Mouse (Mus musculus): ENCODE measurements around the gene Nck1.
A peak's percentile ranks its signal among the peaks of the same experiment; 100 is the strongest.

Gene Nck1

DNA sequence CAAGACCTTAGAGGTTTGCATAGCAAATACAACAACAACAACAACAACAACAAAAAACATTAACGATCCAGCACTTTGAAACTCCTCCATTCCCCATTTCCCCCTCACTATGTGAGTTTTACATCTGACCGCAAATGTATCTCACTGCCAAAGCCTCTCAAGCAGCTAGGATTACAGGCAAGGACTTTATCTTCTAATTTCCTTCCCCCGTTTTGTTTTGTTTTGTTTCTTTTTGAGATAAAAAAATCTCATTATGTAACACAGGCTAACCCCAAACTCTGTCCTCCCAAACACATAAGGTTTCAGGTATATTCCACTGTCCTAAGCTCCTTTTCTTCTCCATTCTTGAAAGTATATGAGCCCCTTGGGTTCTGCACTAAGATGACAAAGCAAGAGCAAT, 11.2 kb downstream of the Nck1 start:
- no peak for DNase-seq

DNA sequence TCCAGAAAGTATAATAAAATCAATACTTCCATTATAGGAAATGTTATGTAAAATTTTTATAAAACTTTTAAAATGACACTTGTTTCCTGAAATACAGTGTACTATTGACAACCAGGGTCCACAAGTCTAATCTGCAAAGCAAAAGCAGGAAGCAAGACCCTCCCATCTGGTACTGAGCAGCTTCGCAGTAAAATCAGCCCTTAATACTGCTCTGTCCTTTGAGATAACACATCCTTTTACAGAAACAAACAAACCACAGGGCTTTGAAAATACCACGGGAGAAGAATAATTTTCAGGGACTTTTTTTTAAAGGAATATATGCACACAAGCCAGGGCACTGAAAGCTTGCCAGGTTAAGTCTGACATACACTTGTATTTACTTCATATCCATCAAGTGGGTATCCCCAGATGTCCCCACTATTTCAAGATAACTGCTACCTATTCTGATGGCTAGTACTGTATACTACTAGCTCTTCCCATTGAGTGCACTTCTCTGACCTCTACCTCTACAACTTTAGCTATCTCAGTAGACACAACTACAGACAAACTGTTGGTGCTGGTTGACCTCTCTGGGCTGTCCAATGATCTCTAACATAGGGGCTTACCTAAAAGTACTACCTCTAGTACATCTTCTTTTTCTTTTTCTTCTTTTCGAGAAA, 13.0 kb downstream of the Nck1 start:
- DNase-seq: no peak

DNA sequence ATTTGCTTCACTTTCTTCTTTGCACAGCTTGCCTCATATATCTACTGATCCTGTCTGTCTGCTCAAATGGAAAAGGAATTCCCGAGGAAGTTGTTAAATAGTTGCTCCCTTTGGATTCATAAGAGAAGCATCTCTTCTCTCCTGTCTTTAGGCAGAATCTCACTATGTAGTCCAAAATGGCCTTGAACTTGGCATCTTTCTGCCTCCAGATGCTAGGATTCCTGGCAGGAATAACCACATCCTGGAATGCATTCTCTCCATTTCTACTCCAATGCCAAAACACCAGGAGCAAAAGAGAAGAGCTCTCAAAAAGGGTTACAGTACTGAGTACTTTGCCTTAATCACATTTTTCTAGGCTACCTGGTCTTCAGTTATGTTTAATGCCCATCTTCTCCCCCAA, 14.6 kb downstream of the Nck1 start:
- no peak for DNase-seq

DNA sequence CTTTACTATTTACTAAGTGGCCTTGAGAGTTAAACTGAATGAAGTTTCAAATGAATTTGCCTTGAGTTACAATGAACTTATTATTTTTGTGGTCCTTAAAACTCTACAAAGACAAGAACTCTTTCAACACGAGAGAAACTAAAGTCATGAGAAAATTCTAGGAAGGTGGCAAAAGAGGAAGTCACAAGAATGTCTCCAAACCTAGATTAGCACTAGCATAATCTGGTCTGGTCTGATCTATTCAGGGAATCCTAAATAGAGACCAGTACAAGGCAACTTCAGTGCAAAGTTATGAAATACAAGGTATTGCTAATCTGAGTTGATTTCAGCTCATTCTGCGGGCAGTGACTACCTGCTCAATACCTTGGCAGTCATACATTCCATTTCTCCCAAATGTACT, 20.7 kb downstream of the Nck1 start:
- DNase-seq: no peak

DNA sequence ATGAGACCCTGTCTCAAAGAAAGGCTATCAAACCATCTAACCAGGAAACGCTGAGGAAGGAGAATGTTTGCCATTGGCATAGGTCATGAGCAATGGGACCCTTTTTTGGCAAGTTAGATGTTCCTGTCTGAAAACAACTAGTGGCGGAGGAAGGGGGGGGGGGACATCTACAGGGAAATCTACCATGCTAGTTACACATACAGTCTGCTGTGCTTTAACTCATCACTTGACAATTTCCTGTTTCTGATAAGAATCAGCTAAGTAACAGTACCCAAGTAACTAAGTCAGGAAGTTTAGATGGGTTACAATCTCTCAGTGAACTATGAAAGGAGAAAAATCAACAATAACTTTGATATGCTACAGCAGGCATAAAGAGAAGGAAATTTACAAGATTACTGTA, 23.9 kb downstream of the Nck1 start:
- no peak for DNase-seq

DNA sequence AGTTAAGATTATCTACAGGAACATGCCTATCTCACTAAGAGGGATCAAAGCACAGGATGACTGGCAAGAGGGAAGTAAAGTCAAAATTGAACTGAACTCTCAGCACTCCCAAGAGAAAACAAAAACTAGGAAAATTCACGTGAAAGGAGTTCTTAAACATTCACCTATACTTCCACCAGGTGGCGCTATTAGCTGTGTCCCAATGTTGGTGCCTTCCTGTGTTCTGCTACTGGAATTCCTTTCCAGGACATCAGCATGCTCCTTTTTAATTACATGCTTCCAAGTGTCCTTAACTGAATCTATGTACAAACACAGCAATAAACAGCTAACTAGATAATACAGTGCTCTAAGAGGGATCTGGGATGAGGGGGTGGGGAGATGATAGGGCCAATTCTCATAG, 25.3 kb downstream of the Nck1 start:
- DNase-seq: peak; percentile 83

DNA sequence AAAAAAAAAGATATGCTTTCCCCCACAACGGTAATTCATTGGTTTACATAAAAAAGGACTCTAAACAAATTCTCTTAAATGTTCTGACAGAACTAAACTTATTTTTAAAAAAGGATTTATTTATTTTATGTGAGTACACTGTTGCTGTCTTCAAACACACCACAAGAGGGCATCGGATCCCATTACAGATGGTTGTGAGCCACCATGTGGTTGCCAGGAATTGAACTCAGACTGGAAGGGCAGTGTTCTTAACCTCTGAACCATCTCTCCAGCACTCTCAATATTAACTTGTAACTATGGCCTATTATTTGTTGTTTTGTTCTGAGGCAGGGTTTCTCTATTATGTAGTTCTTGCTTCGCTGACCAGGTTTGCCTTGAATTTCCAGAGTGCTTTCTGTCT, 25.9 kb downstream of the Nck1 start:
- DNase-seq: peak; percentile 53

DNA sequence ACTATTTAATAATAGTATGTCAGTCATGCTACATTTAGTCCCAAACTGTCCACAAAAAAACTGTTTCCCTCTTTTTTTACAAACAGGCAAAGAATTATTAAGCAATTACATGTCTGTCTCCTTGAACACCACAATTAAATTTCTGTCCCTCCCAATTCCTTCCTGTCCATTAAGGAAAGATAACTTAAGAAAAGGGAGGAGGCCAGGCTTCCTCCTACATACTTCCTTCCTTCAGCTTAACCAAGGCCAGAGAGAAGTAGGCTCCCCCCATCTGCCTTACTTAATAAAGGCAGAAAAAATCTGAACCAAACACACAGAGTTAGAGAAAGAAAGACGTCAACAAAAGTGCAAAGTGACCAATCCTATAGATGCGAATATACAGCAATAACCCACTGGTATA, 38.4 kb downstream of the Nck1 start:
- no peak for DNase-seq

DNA sequence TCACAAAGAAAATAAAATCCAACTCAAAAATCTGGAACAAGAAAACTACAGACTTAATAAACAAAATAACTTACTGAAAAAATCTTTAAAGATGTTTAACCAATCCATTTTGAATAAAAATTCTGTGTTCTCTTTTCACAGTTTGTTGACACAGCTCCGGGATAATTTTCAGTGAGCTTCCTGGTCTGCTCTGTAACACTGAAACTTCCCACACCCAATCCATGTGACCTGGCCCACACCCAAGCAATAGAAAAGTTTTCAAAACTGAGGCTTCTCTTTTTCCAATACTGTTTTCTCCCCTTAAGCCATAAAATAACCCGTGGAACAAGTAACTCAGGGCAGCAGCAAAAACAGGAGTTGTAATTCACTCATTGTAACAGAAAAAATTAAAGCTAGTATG, 39.3 kb downstream of the Nck1 start:
- DNase-seq: no peak

DNA sequence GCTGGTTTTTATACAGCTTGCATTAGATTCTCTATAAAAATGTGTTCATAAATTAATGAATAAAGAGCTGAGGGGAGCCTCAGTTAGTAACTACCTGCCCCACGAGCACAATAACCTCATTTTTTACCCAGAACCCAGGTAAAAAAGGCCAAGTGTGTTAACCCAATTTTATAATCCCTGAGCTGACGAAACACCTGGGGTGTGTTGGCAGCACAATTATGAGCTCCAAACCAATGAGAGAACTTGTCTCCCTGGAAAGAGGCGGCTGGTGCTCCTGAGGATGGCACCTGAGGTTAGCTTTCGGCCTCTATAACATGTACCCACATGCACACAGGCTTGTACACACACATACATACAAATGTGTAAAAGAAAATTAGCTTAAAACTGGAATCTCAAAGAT, 40.4 kb downstream of the Nck1 start:
- DNase-seq: peak; percentile 58

DNA sequence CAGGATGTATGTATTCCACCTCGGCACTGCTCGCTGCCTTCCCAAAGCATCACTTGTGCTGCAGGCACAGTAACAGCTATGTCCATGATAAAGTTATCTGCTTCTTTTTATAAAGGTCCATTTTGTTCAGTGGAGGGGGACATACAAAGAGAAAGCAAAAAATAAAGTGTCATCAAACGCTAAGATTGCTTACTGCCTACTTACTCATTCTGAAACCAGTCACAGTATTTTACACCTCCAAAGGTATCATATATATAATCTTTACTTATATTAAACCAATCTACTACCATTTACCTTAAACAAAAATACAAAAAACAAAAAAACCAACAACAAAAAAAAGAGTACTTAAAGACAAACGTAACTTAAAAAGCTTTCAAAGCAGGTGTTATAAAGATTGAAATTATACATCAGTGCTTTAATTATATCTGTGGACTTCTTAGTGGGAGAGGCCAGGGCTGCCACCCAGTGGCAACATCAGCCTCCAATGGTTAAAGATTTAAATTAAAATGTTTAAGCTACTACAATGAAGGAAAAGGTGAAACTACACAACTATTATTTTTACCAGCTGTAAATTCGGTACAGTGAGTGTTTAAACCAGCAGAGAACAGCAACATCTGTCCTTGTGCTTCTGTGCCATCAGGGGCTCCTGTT, 52.2 kb downstream of the Nck1 start:
- DNase-seq: no peak

DNA sequence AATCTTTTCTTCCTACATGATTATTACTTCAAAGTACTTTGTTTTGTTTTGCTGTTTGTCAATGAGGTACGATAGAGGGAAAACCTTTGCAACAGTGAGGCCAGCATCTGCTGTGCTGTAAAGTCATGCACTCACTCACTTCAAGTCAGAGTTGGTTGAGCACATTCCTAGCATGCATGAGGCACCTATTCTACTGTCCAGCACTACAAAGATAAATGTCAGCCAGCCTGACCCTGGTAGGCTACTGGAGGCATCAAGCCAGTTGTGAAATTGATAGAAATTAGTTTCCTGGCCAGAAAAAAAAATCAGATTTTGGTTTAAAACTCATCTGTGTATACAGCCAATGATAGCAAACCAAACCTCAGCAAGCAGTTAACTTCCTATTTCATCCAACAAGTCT, 54.5 kb downstream of the Nck1 start:
- DNase-seq: no peak

DNA sequence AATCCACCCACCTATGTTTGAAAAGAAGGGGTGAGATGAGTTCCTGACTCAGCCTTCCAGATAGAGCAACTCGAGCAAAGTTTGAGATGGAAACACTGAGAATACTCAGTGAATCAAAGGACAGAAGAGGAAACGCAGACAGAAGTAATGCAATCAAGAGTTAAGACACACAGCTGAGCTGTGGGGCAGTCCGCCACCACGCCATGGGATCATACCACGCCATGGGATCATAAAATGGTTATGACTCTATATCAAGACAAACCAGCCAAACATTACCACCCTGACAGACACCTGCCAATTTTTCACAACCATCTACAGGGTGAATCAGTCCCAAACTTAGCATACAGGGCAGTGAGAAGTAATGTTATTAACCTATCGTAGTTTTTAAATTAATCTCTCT, 57.0 kb downstream of the Nck1 start:
- DNase-seq: no peak

DNA sequence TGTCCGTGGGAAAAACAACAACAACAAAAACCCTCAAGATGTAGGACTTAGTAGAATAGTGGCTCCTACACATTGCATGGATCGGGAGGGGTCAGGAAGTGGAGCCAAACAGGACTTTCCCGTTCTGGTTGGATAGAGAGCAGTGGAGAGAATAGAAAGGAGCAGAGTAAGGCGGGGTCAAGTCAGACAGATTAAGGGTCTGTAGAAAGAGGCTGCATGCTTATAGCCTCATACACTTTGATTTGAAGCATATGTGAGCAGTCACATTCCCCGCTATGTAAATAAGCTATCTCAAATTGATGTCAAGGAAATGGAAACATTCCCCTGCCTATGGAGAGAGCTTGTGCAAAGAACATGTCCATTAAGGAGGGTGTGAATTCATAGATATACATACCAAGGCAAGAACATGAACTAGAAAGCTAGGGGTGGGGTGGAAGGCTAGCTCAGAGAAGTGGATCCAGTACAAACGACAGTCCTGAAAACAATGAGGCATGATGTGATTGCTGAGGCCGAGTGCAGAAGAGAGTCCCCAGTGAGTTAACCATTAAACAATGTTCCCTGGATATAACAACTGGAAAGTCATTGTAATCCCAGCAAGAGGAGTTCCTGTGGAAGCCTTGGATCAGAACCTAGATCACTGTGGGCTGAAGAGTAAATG, 57.7 kb downstream of the Nck1 start:
- no peak for DNase-seq

DNA sequence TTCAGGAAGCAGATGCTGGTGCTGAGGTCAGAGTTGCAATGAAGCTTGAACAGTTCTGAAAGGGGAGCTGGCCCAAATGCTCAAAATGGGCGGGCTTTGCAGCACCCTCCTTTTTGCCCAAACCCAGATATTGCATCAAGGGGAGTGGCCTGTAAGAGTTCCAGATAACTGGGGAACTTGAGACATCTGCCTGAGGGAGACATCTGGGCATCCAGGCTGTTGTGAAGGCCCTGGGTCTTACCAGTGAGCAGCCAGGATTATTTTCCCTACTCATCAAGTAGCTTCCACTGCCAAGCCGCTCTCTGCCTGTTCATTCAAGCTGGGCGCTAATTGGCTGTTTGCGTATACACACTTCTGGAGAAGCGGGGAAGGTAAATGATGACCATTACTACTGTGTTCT, 59.5 kb downstream of the Nck1 start, which contains the start of gene Il20rb:
Gene Il20rb (minus strand): TSS at position 358 of the 400 bp plus-strand sequence.
- no peak for DNase-seq

DNA sequence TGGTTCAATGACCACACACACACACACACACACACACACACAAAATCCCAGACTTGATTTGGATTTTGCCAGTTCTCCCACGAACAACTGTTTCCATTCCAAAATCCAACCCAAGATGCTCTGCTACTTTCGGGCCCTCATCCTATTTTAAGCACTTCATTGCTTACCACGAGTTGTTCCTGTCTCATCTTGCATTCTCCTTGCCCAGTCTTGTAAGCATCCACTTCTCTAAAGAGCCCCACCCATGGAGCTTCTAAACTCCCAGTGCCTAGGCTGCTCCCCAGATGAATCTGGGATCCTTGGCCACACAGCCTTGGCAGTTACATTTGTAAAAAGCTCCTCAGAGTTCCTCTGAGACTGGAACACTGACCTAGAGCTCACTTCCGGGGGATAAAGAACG, 62.6 kb downstream of the Nck1 start:
- DNase-seq: no peak

DNA sequence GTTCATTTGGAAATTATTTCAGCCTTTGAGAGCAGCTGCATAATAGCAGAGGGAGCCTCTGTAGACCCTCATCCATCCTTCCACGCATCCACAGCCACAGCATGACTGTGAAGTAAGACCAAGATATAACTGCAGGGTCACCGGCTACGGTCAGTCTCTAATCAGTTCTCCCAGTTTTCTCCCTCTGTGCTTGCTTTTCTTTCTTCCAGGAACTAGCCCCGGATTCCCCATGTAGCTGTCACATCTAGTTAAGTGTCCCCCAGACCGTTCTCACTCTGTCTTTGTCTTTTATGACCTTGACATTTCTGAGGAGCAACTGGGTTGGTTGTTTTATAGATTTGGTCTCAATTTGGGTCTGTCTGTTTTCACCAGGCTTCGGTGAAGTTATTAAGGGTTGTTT, 64.3 kb downstream of the Nck1 start:
- DNase-seq: no peak

DNA sequence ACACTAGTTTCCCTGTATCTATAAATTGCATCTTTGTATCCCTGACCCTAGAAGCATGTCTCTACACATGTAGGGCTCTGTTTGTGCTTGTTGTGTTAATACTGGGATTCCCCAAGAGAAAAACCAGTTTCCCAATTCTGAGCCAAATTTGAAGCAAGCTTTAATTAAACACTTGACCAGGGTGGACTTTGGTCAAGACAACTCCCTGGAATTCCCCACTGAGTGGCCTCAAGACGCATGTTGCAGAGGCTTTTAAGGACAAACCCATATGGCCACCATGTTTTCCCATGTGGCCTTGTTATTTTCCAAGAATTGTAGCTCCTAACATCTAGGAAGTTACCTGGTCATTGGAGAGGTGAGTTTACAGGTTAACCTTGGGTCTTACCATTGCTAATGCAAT, 71.9 kb downstream of the Nck1 start:
- DNase-seq: no peak

DNA sequence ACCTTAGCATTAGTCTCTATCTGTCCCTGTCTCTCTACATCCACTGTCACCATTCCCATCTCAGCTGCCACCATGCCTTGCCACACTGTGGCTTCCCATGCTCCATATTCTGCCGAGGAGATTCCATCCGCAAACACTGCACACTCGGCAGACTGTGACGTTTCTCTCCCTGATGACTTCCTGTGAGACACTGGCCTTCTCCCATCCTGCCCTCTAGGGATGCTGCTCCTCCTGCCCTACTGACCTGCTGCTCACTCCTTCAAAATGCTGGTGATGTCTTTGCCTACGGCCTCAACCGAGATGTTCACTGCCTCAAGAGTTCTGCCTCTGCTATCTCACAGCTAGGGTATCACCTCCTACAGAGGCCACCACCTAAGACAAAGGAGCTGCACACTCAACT, 72.6 kb downstream of the Nck1 start:
- no peak for DNase-seq

DNA sequence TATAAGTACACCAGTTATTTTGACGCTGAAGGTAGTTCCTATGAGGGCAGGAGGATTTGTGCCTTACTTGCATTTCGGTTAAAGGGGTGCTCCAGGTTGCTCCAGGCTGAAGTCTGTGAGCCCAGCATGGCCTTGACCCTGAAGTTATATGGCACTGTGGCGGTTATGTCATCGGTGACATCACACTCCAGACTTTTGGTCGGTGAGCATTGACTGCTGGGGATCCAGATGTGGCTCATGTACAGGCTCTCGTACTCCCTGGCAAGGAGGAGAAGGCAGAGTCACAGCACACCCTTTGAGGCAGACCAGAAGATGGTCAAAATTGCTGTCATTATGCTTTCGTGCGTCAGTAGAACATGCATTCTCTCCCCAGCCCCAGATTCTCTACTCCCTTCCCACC, 73.0 kb downstream of the Nck1 start:
- DNase-seq: no peak

DNA sequence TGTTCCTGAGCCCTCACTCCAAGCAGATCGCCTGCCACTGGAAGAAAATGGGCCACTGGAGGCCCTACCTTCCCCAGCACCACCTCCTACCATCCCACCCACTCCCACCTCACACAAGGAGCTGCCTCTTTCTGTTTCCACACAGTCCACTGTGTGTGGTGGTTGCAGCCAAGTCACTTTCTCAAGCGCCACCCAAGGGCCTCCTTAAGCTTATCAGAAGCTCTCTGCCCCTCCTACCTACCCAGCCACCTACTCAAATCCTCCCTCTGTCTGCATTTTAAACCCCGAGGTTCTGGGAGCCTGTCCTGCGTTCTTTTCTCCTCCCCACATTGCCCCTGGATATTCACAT, 74.4 kb downstream of the Nck1 start:
- DNase-seq: peak; percentile 58

DNA sequence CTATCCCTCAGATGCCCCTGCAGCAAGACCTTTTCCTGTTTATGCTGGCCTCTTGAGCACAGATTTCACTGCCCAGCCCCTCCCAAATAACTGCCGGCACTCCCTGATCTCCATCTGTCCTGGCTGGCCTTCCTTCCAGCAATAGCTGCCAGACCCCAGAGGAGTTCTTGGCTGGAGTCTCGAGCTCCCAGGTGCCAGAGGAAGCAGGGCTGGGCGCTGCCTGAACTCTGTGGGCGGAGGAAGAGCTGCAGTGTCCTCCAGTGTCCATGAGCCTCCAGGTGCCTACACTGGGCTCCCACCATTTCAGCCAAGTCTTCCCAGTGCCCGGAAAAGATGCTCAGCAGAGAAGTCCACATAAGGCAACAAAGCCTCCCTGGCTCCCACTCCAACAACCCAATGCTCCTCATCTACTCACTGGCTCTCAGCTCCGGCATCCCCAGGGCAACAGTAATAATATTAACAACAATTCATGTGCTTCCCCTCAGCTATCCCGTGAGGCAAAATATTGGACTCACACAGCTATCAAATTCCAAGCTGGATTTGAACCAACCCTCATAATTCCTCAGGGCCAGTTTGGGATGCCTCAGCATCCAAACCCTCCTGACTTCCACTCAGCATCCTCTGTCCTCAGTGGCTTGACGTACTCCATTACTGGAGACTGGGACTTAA, 74.9 kb downstream of the Nck1 start:
- DNase-seq: peak; percentile 99

DNA sequence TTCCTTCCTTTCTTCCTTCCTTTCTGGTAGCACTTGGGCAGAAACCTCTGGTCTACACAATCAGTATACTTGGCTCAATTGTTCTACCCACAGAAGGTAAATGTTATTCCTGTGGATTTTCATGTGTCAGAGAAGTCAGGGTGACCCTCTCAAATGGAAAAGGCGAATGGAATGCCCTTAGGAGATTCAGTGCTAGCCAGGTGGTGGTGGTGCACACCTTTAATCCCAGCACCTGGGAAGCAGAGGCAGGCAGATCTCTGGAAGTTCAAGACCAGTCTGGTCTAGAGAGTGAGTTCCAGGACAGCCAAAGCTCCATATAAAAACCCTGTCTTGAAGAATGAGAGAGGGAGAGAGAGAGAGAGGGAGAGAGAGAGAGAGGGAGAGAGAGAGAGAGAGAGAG, 75.7 kb downstream of the Nck1 start:
- peak; percentile 65 for DNase-seq

DNA sequence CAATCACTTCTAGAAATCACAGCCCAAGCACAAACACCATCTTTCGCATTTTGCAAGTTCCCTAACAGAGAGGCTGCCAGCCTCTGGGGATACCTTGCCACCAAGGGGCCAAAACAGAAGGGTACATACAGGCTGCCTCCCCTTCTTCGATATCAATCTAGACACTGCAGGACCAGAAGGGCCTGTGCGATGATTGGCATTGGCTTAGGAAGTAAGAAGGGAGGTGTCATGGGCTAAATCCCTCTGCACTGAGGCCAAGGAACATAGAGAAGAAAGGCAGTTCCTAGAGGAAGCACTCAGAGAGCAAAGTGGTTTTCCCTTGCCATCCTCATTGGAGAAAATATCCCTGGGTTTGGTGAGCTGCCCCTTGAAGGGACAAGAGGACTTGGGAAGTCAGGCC, 76.3 kb downstream of the Nck1 start:
- DNase-seq: peak; percentile 61
